25 mouse cellular contexts compared by ENCODE assay signal in the genomic region with DNA sequence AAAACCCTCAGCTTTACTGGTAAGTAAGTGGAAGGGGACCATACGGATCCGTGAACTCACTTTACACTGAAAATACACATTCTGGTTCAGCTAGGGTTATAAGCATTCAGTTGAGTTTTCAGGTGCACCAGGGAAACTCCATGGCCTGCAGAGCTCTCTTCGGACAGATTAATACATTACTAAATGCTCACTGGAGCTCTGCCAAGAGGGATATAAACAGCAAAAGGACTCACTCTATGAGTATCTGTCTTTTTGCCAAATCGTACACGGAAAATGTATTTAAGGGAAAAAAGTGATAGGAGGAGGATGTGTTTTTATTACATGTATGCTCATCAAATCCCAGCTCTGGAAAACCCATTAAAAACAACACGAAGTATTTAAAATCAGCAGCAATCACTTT.
A peak's percentile ranks its signal among the peaks of the same experiment; 100 is the strongest.
DNase-seq lines count a peak whose midpoint lies in the region; ATAC-seq and TF ChIP-seq lines count a peak whose summit lies in the region.
"Had no signal": no experiment of that assay in that cellular context is flagged by ENCODE, and none has a peak within 500 bp of the region (broad histone marks: within the 10 kb centered on the region; RNA-seq: fewer than 3 reads in every experiment).

No protein-coding gene starts in this region.

- ATAC-seq in forebrain, embryonic 14.5 days = no peak
- no peak for ATAC-seq in forebrain, embryonic 11.5 days (replicated peaks; ENCODE audit: low FRiP score)
- no peak for ATAC-seq in kidney, postnatal 0 days (replicated peaks; ENCODE audit: low FRiP score, low read depth)
- ATAC-seq in kidney, embryonic 14.5 days (ENCODE audit: low FRiP score, low TSS enrichment) = no peak
- no peak for ATAC-seq in lung, postnatal 0 days
- ATAC-seq in midbrain, postnatal 0 days (ENCODE audit: low FRiP score) = no peak
- no peak for ATAC-seq in midbrain, embryonic 13.5 days
- ATAC-seq: forebrain, embryonic 15.5 days; intestine, postnatal 0 days; midbrain, embryonic 15.5 days had no signal

- H3K9me3 ChIP-seq in forebrain, embryonic 14.5 days (replicated peaks; ENCODE audit: control insufficient read depth, low read length) = no peaks in the 10 kb centered on the region
- H3K9me3 ChIP-seq in forebrain, embryonic 11.5 days (ENCODE audit: control insufficient read depth, low read length) = no peaks in the 10 kb centered on the region
- no peaks in the 10 kb centered on the region for H3K9me3 ChIP-seq in kidney, postnatal 0 days (replicated peaks; ENCODE audit: low read length)
- H3K9me3 ChIP-seq in kidney, embryonic 14.5 days (ENCODE audit: control insufficient read depth, low read length) = no peaks in the 10 kb centered on the region
- no peaks in the 10 kb centered on the region for H3K9me3 ChIP-seq in lung, postnatal 0 days (ENCODE audit: low read length)
- H3K9me3 ChIP-seq in midbrain, postnatal 0 days (ENCODE audit: low read length) = no peaks in the 10 kb centered on the region
- no peaks in the 10 kb centered on the region for H3K9me3 ChIP-seq in midbrain, embryonic 13.5 days
- H3K9me3 ChIP-seq: embryonic facial prominence, embryonic 12.5 days; forebrain, embryonic 15.5 days; hindbrain, embryonic 12.5 days; limb, embryonic 13.5 days; liver, embryonic 15.5 days; midbrain, embryonic 15.5 days; neural tube, embryonic 13.5 days had no signal

- H3K27me3 ChIP-seq in forebrain, embryonic 14.5 days (replicated peaks; ENCODE audit: control insufficient read depth, insufficient read depth, low read length) = no peaks in the 10 kb centered on the region
- H3K27me3 ChIP-seq in forebrain, embryonic 11.5 days (ENCODE audit: control insufficient read depth, insufficient read depth, low read length) = no peaks in the 10 kb centered on the region
- H3K27me3 ChIP-seq in kidney, postnatal 0 days (ENCODE audit: insufficient read depth, low read length) = no peaks in the 10 kb centered on the region
- H3K27me3 ChIP-seq in kidney, embryonic 14.5 days (ENCODE audit: control insufficient read depth, insufficient read depth, low read length) = no peaks in the 10 kb centered on the region
- H3K27me3 ChIP-seq in lung, postnatal 0 days (replicated peaks; ENCODE audit: insufficient read depth, low read length) = no peaks in the 10 kb centered on the region
- H3K27me3 ChIP-seq in midbrain, postnatal 0 days (ENCODE audit: insufficient read depth, low read length) = no peaks in the 10 kb centered on the region
- no peaks in the 10 kb centered on the region for H3K27me3 ChIP-seq in midbrain, embryonic 13.5 days
- H3K27me3 ChIP-seq: embryonic facial prominence, embryonic 12.5 days; forebrain, embryonic 15.5 days; hindbrain, embryonic 12.5 days; limb, embryonic 13.5 days; liver, embryonic 15.5 days; midbrain, embryonic 15.5 days; neural tube, embryonic 13.5 days had no signal

- H3K4me2 ChIP-seq in forebrain, embryonic 14.5 days (ENCODE audit: low read length) = no peak overlapping the region
- no peak overlapping the region for H3K4me2 ChIP-seq in forebrain, embryonic 11.5 days (ENCODE audit: low read depth, low read length, severe bottlenecking)
- no peak overlapping the region for H3K4me2 ChIP-seq in kidney, postnatal 0 days (ENCODE audit: low read length)
- no peak overlapping the region for H3K4me2 ChIP-seq in kidney, embryonic 14.5 days (replicated peaks; ENCODE audit: low read depth, low read length)
- H3K4me2 ChIP-seq in lung, postnatal 0 days (replicated peaks; ENCODE audit: low read depth, low read length) = no peak overlapping the region
- no peak overlapping the region for H3K4me2 ChIP-seq in midbrain, postnatal 0 days (ENCODE audit: low read depth, low read length, poor library complexity, severe bottlenecking)
- no peak overlapping the region for H3K4me2 ChIP-seq in midbrain, embryonic 13.5 days (replicated peaks)
- H3K4me2 ChIP-seq: embryonic facial prominence, embryonic 12.5 days; forebrain, embryonic 15.5 days; heart, embryonic 11.5 days; hindbrain, embryonic 12.5 days; limb, embryonic 13.5 days; liver, embryonic 15.5 days; midbrain, embryonic 15.5 days; neural tube, embryonic 13.5 days had no signal

- no peaks in the 10 kb centered on the region for H3K36me3 ChIP-seq in forebrain, embryonic 14.5 days (ENCODE audit: control insufficient read depth, insufficient read depth, low read length)
- no peaks in the 10 kb centered on the region for H3K36me3 ChIP-seq in forebrain, embryonic 11.5 days (ENCODE audit: control insufficient read depth, insufficient read depth, low read length)
- H3K36me3 ChIP-seq in kidney, postnatal 0 days (ENCODE audit: insufficient read depth, low read length) = no peaks in the 10 kb centered on the region
- H3K36me3 ChIP-seq in kidney, embryonic 14.5 days (ENCODE audit: control insufficient read depth, insufficient read depth, low read length) = no peaks in the 10 kb centered on the region
- no peaks in the 10 kb centered on the region for H3K36me3 ChIP-seq in lung, postnatal 0 days (ENCODE audit: insufficient read depth, low read length)
- no peaks in the 10 kb centered on the region for H3K36me3 ChIP-seq in midbrain, postnatal 0 days (ENCODE audit: insufficient read depth, low read length)
- H3K36me3 ChIP-seq in midbrain, embryonic 13.5 days = no peaks in the 10 kb centered on the region
- H3K36me3 ChIP-seq: embryonic facial prominence, embryonic 12.5 days; forebrain, embryonic 15.5 days; hindbrain, embryonic 12.5 days; limb, embryonic 13.5 days; liver, embryonic 15.5 days; midbrain, embryonic 15.5 days; neural tube, embryonic 13.5 days had no signal

- H3K27ac ChIP-seq in forebrain, embryonic 14.5 days (ENCODE audit: low read depth, low read length) = no peak overlapping the region
- H3K27ac ChIP-seq in forebrain, embryonic 11.5 days (ENCODE audit: low read depth, low read length) = no peak overlapping the region
- H3K27ac ChIP-seq in kidney, postnatal 0 days = no peak overlapping the region
- H3K27ac ChIP-seq in kidney, embryonic 14.5 days (ENCODE audit: low read depth, low read length) = no peak overlapping the region
- H3K27ac ChIP-seq in lung, postnatal 0 days (ENCODE audit: low read length) = no peak overlapping the region
- no peak overlapping the region for H3K27ac ChIP-seq in midbrain, postnatal 0 days (ENCODE audit: low read depth, low read length)
- H3K27ac ChIP-seq in midbrain, embryonic 13.5 days = no peak overlapping the region
- H3K27ac ChIP-seq: embryonic facial prominence, embryonic 12.5 days; forebrain, embryonic 15.5 days; hindbrain, embryonic 12.5 days; limb, embryonic 13.5 days; liver, embryonic 15.5 days; midbrain, embryonic 15.5 days; neural tube, embryonic 13.5 days had no signal

- TF ChIP-seq EP300 in lung, postnatal 0 days (IDR thresholded peaks at IDR 0.05) = no peak

- DNase-seq in forebrain, embryonic 14.5 days (ENCODE audit: low spot score) = peak; percentile 11
- no peak for DNase-seq in forebrain, embryonic 11.5 days (ENCODE audit: low spot score)
- peak; percentile 54 for DNase-seq in kidney, postnatal 0 days (ENCODE audit: low spot score)
- DNase-seq in lung, postnatal 0 days (ENCODE audit: low spot score) = peak; percentile 23
- no peak for DNase-seq in lung, postnatal 36 days
- DNase-seq in midbrain, postnatal 0 days (ENCODE audit: low spot score) = no peak
- DNase-seq: adrenal gland, adult 8-10 months; cerebellum, adult 18-20 months; cerebellum, postnatal 14 days; layer of hippocampus, postnatal 36 days; lung, postnatal 4 days; right cerebral cortex, adult 18-20 months; right cerebral cortex, postnatal 4 days had no signal

- H3K4me1 ChIP-seq in forebrain, embryonic 14.5 days (ENCODE audit: control insufficient read depth, insufficient read depth, low read length) = peaks cover 6% of the 10 kb centered on the region; the same call in 1 of the 2 replicates
- no peaks in the 10 kb centered on the region for H3K4me1 ChIP-seq in forebrain, embryonic 11.5 days (replicated peaks; ENCODE audit: control insufficient read depth, insufficient read depth, low read length)
- H3K4me1 ChIP-seq in kidney, postnatal 0 days (replicated peaks; ENCODE audit: insufficient read depth, low read length) = peaks cover 11% of the 10 kb centered on the region; the same call in 1 of the 2 replicates
- H3K4me1 ChIP-seq in kidney, embryonic 14.5 days (ENCODE audit: control insufficient read depth, insufficient read depth, low read length) = no peaks in the 10 kb centered on the region; the same call in 1 of the 2 replicates
- 0 out of 2 replicates have a peak, but pooled peaks cover 6% of the 10 kb centered on the region for H3K4me1 ChIP-seq in lung, postnatal 0 days (ENCODE audit: insufficient read depth, low read depth, low read length)
- H3K4me1 ChIP-seq in midbrain, postnatal 0 days (ENCODE audit: insufficient read depth, low read length) = 0 out of 2 replicates have a peak, but pooled peaks cover 5% of the 10 kb centered on the region
- 0 out of 2 replicates have a peak, but pooled peaks cover 7% of the 10 kb centered on the region for H3K4me1 ChIP-seq in midbrain, embryonic 13.5 days (replicated peaks)
- H3K4me1 ChIP-seq: embryonic facial prominence, embryonic 12.5 days; limb, embryonic 13.5 days; liver, embryonic 15.5 days; midbrain, embryonic 15.5 days had no signal

- no peak for TF ChIP-seq CTCF in kidney, postnatal 0 days (IDR thresholded peaks at IDR 0.05; ENCODE audit: low read depth)
- no peak for TF ChIP-seq CTCF in lung, postnatal 0 days (IDR thresholded peaks at IDR 0.05)
- TF ChIP-seq CTCF in midbrain, postnatal 0 days (IDR thresholded peaks at IDR 0.05) = no peak

- no peak overlapping the region for H3K9ac ChIP-seq in forebrain, embryonic 14.5 days (ENCODE audit: low read length)
- no peak overlapping the region for H3K9ac ChIP-seq in forebrain, embryonic 11.5 days (ENCODE audit: low read length)
- H3K9ac ChIP-seq in kidney, postnatal 0 days (ENCODE audit: low read depth, low read length) = no peak overlapping the region
- H3K9ac ChIP-seq in kidney, embryonic 14.5 days (ENCODE audit: low read depth, low read length) = no peak overlapping the region
- H3K9ac ChIP-seq in lung, postnatal 0 days (replicated peaks; ENCODE audit: low read depth) = no peak overlapping the region
- H3K9ac ChIP-seq in midbrain, postnatal 0 days (replicated peaks; ENCODE audit: low read length, poor library complexity, severe bottlenecking) = no peak overlapping the region
- no peak overlapping the region for H3K9ac ChIP-seq in midbrain, embryonic 13.5 days (replicated peaks)
- H3K9ac ChIP-seq: embryonic facial prominence, embryonic 12.5 days; forebrain, embryonic 15.5 days; hindbrain, embryonic 12.5 days; limb, embryonic 13.5 days; liver, embryonic 15.5 days; midbrain, embryonic 15.5 days; neural tube, embryonic 13.5 days had no signal

- 83% methylated on average over 6 of the region's 6 CpGs for WGBS in forebrain, embryonic 14.5 days
- WGBS in forebrain, embryonic 11.5 days = 94% methylated on average over 6 of the region's 6 CpGs
- 43% methylated on average over 6 of the region's 6 CpGs for WGBS in kidney, postnatal 0 days
- WGBS in kidney, embryonic 14.5 days = 64% methylated on average over 6 of the region's 6 CpGs
- WGBS in lung, postnatal 0 days = 39% methylated on average over 6 of the region's 6 CpGs
- 81% methylated on average over 6 of the region's 6 CpGs for WGBS in midbrain, postnatal 0 days
- WGBS in midbrain, embryonic 13.5 days = 87% methylated on average over 6 of the region's 6 CpGs

- H3K4me3 ChIP-seq in forebrain, embryonic 14.5 days (ENCODE audit: low read depth, low read length) = no peak overlapping the region
- no peak overlapping the region for H3K4me3 ChIP-seq in forebrain, embryonic 11.5 days (ENCODE audit: low read depth, low read length)
- no peak overlapping the region for H3K4me3 ChIP-seq in kidney, postnatal 0 days (replicated peaks; ENCODE audit: low read depth, low read length)
- no peak overlapping the region for H3K4me3 ChIP-seq in kidney, embryonic 14.5 days (ENCODE audit: low read length)
- no peak overlapping the region for H3K4me3 ChIP-seq in lung, postnatal 0 days (ENCODE audit: low read depth, low read length)
- no peak overlapping the region for H3K4me3 ChIP-seq in midbrain, postnatal 0 days (ENCODE audit: low read depth, low read length)
- no peak overlapping the region for H3K4me3 ChIP-seq in midbrain, embryonic 13.5 days (replicated peaks)
- H3K4me3 ChIP-seq: embryonic facial prominence, embryonic 12.5 days; forebrain, embryonic 15.5 days; hindbrain, embryonic 12.5 days; limb, embryonic 13.5 days; liver, embryonic 15.5 days; midbrain, embryonic 15.5 days; myocyte; neural tube, embryonic 13.5 days had no signal

Comparison
In these comparisons a context has a peak if more than half of its experiments do, and no peak if none do; other contexts are left out.
1. DNase-seq: peak in forebrain, embryonic 14.5 days (single experiment), kidney, postnatal 0 days (single experiment) and lung, postnatal 0 days (single experiment); none in forebrain, embryonic 11.5 days (single experiment), lung, postnatal 36 days (single experiment) and midbrain, postnatal 0 days (single experiment).